Mouse (Mus musculus): ENCODE results near the gene Pcsk5. TPM values are rescaled to one million over a fixed set of nuclear protein-coding genes. Genes with fewer than 3 reads are reported as not detected.

The Pcsk5 gene
- polyA plus RNA-seq, 1 experiment from 2014 or later = 24.0 TPM

GRCm38 (mm10) chr19:17600347-17600746 lies 237.1 kb downstream of the Pcsk5 start:
- Histone ChIP-seq H3K36me3 (ENCODE audit: control insufficient read depth, insufficient read depth, low read length) (no peaks in the 10 kb centered on the region), H3K27ac (replicated peaks; ENCODE audit: low read depth, low read length) (no peak overlapping the region), H3K4me2 (ENCODE audit: low read depth, low read length) (no peak overlapping the region), H3K27me3 (replicated peaks; ENCODE audit: control insufficient read depth, insufficient read depth, low read length) (no peaks in the 10 kb centered on the region), H3K9ac (ENCODE audit: low read depth, low read length) (no peak overlapping the region), H3K9me3 (ENCODE audit: control insufficient read depth, low read length) (no peaks in the 10 kb centered on the region), H3K4me3 (ENCODE audit: low read depth, low read length) (no peak overlapping the region), H3K4me1 (ENCODE audit: control insufficient read depth, insufficient read depth, low read length) (no peaks in the 10 kb centered on the region)
- ATAC-seq (ENCODE audit: low read depth) (no peak), DNase-seq (ENCODE audit: low spot score) (no peak)
- WGBS = 61% methylated on average over 2 of the region's 2 CpGs

DNA sequence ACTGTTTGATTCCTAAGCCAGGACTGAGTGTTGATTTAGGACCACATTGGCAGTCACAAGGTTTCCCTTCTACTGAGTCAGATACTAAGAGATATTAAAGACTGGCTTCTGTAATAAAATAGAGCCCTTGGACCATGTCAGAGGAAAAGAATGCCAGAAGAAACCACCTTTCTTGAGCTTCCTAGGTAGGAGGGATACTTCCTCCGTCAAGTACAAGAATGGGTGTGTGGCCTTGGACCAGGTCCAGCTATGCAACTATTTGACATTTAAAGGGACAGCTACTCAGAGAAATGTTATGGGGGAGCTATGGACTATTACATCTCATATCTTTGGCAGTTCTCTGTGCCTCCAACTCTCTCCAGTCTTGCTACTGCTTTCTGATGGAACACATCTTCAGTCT lies 244.6 kb downstream of the Pcsk5 start:
- Histone ChIP-seq H3K9me3 (ENCODE audit: control insufficient read depth, low read length) (no peaks in the 10 kb centered on the region), H3K4me2 (ENCODE audit: low read depth, low read length) (no peak overlapping the region), H3K9ac (ENCODE audit: low read depth, low read length) (no peak overlapping the region), H3K36me3 (ENCODE audit: control insufficient read depth, insufficient read depth, low read length) (no peaks in the 10 kb centered on the region), H3K27me3 (replicated peaks; ENCODE audit: control insufficient read depth, insufficient read depth, low read length) (no peaks in the 10 kb centered on the region; the same call in 1 of the 2 replicates), H3K4me1 (ENCODE audit: control insufficient read depth, insufficient read depth, low read length) (peaks cover 28% of the 10 kb centered on the region), H3K27ac (replicated peaks; ENCODE audit: low read depth, low read length) (no peak overlapping the region), H3K4me3 (ENCODE audit: low read depth, low read length) (no peak overlapping the region)
- WGBS = 15% methylated on average over 1 of the region's 1 CpGs
- peak; percentile 41 for DNase-seq (ENCODE audit: low spot score)
- ATAC-seq (ENCODE audit: low read depth) = no peak

GRCm38 (mm10) chr19:17591335-17591734 lies 246.1 kb downstream of the Pcsk5 start:
- Histone ChIP-seq H3K4me1 (ENCODE audit: control insufficient read depth, insufficient read depth, low read length) (peaks cover 28% of the 10 kb centered on the region), H3K27ac (replicated peaks; ENCODE audit: low read depth, low read length) (peak overlapping the region; percentile 8; the same call in 1 of the 2 replicates), H3K4me2 (ENCODE audit: low read depth, low read length) (no peak overlapping the region), H3K4me3 (ENCODE audit: low read depth, low read length) (no peak overlapping the region), H3K9ac (ENCODE audit: low read depth, low read length) (no peak overlapping the region), H3K9me3 (ENCODE audit: control insufficient read depth, low read length) (no peaks in the 10 kb centered on the region), H3K36me3 (ENCODE audit: control insufficient read depth, insufficient read depth, low read length) (no peaks in the 10 kb centered on the region), H3K27me3 (replicated peaks; ENCODE audit: control insufficient read depth, insufficient read depth, low read length) (no peaks in the 10 kb centered on the region; the same call in 1 of the 2 replicates)
- WGBS = 14% methylated on average over 8 of the region's 8 CpGs
- DNase-seq (ENCODE audit: low spot score) = peak; percentile 82
- ATAC-seq (ENCODE audit: low read depth) = peak; percentile 88

DNA sequence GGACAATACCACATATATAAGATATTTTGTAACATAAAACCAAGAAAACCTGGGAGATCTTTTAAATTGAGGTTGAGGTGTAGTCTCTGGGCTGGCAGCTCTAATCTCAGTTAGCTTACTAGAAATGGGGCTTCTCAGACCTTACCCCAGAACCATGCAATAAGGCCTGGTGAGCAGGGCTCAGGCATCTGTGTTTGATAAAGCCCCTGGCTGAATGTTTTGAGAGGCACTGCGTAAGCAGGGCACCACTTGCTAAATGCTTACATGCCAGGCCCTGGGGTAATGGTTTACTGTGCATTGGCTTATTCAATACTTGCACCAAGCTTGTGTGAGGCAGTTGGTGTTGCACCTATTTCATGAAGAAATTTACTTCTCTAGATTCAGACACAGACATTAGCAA lies 247.1 kb downstream of the Pcsk5 start:
- peak; percentile 47; the same call in 1 of the 2 replicates for ATAC-seq (ENCODE audit: low read depth)
- peak; percentile 66 for DNase-seq (ENCODE audit: low spot score)
- Histone ChIP-seq H3K4me1 (ENCODE audit: control insufficient read depth, insufficient read depth, low read length) (peaks cover 28% of the 10 kb centered on the region), H3K27ac (replicated peaks; ENCODE audit: low read depth, low read length) (peak overlapping the region; percentile 19), H3K4me2 (ENCODE audit: low read depth, low read length) (no peak overlapping the region), H3K9me3 (ENCODE audit: control insufficient read depth, low read length) (no peaks in the 10 kb centered on the region), H3K36me3 (ENCODE audit: control insufficient read depth, insufficient read depth, low read length) (0 out of 2 replicates have a peak, but pooled peaks cover 9% of the 10 kb centered on the region), H3K9ac (ENCODE audit: low read depth, low read length) (no peak overlapping the region), H3K27me3 (replicated peaks; ENCODE audit: control insufficient read depth, insufficient read depth, low read length) (no peaks in the 10 kb centered on the region; the same call in 1 of the 2 replicates), H3K4me3 (ENCODE audit: low read depth, low read length) (no peak overlapping the region)
- WGBS = 32% methylated on average over 1 of the region's 1 CpGs

- H3K4me1 ChIP-seq (ENCODE audit: control insufficient read depth, insufficient read depth, low read length) = no peaks in the 10 kb centered on the region
- WGBS = 70% methylated on average over 4 of the region's 4 CpGs
- no peak overlapping the region for H3K27ac ChIP-seq (replicated peaks; ENCODE audit: low read depth, low read length)
- H3K4me3 ChIP-seq (ENCODE audit: low read depth, low read length) = no peak overlapping the region
- H3K27me3 ChIP-seq (replicated peaks; ENCODE audit: control insufficient read depth, insufficient read depth, low read length) = no peaks in the 10 kb centered on the region
- ATAC-seq (ENCODE audit: low read depth) = no peak
- H3K36me3 ChIP-seq (ENCODE audit: control insufficient read depth, insufficient read depth, low read length) = peaks cover under 1% of the 10 kb centered on the region
- H3K9me3 ChIP-seq (ENCODE audit: control insufficient read depth, low read length) = no peaks in the 10 kb centered on the region
- no peak overlapping the region for H3K4me2 ChIP-seq (ENCODE audit: low read depth, low read length)
- DNase-seq (ENCODE audit: low spot score) = no peak
- H3K9ac ChIP-seq (ENCODE audit: low read depth, low read length) = no peak overlapping the region
These were observed 260.0 kb downstream of the Pcsk5 start for GRCm38 (mm10) chr19:17577412-17577811.

DNA sequence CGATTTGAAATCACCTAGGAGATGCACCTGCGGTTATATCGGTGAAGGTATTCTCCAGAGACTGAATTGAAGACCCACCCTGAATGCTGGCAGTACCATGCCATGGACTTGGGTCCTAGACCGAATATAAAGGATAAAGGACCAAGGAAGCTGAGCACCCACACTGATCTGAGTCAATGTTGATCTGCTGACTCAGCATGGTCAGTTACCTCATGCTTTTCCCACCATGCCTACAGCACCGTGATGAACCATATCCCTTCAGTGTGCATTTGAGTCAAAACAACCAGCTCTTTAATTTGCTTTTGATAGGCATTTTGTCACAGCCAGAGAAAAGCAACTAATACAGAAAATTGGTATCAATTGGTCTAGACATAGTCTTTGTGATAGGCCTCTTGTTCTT lies 262.9 kb downstream of the Pcsk5 start:
- Histone ChIP-seq H3K4me3 (ENCODE audit: low read depth, low read length) (no peak overlapping the region), H3K27me3 (replicated peaks; ENCODE audit: control insufficient read depth, insufficient read depth, low read length) (no peaks in the 10 kb centered on the region), H3K4me1 (ENCODE audit: control insufficient read depth, insufficient read depth, low read length) (no peaks in the 10 kb centered on the region), H3K4me2 (ENCODE audit: low read depth, low read length) (no peak overlapping the region), H3K9me3 (ENCODE audit: control insufficient read depth, low read length) (no peaks in the 10 kb centered on the region), H3K27ac (replicated peaks; ENCODE audit: low read depth, low read length) (no peak overlapping the region), H3K36me3 (ENCODE audit: control insufficient read depth, insufficient read depth, low read length) (peaks cover 16% of the 10 kb centered on the region), H3K9ac (ENCODE audit: low read depth, low read length) (no peak overlapping the region)
- ATAC-seq (ENCODE audit: low read depth) = no peak
- 94% methylated on average over 5 of the region's 5 CpGs for WGBS
- no peak for DNase-seq (ENCODE audit: low spot score)

GRCm38 (mm10) chr19:17572315-17572714 lies 265.1 kb downstream of the Pcsk5 start:
- Histone ChIP-seq H3K4me3 (ENCODE audit: low read depth, low read length) (no peak overlapping the region), H3K27me3 (replicated peaks; ENCODE audit: control insufficient read depth, insufficient read depth, low read length) (no peaks in the 10 kb centered on the region), H3K27ac (replicated peaks; ENCODE audit: low read depth, low read length) (no peak overlapping the region), H3K4me1 (ENCODE audit: control insufficient read depth, insufficient read depth, low read length) (no peaks in the 10 kb centered on the region), H3K9me3 (ENCODE audit: control insufficient read depth, low read length) (no peaks in the 10 kb centered on the region), H3K4me2 (ENCODE audit: low read depth, low read length) (no peak overlapping the region), H3K9ac (ENCODE audit: low read depth, low read length) (no peak overlapping the region), H3K36me3 (ENCODE audit: control insufficient read depth, insufficient read depth, low read length) (peaks cover 16% of the 10 kb centered on the region)
- DNase-seq (ENCODE audit: low spot score) (no peak), ATAC-seq (ENCODE audit: low read depth) (no peak)
- 83% methylated on average over 8 of the region's 8 CpGs for WGBS

GRCm38 (mm10) chr19:17570936-17571335 lies 266.5 kb downstream of the Pcsk5 start:
- ATAC-seq (ENCODE audit: low read depth) = no peak
- WGBS = 84% methylated on average over 2 of the region's 2 CpGs

GRCm38 (mm10) chr19:17567264-17567663 lies 270.2 kb downstream of the Pcsk5 start:
- no peak for DNase-seq (ENCODE audit: low spot score)
- Histone ChIP-seq H3K27me3 (replicated peaks; ENCODE audit: control insufficient read depth, insufficient read depth, low read length) (no peaks in the 10 kb centered on the region), H3K9me3 (ENCODE audit: control insufficient read depth, low read length) (no peaks in the 10 kb centered on the region), H3K4me3 (ENCODE audit: low read depth, low read length) (no peak overlapping the region), H3K4me1 (ENCODE audit: control insufficient read depth, insufficient read depth, low read length) (no peaks in the 10 kb centered on the region), H3K4me2 (ENCODE audit: low read depth, low read length) (no peak overlapping the region), H3K9ac (ENCODE audit: low read depth, low read length) (no peak overlapping the region), H3K27ac (replicated peaks; ENCODE audit: low read depth, low read length) (no peak overlapping the region), H3K36me3 (ENCODE audit: control insufficient read depth, insufficient read depth, low read length) (peaks cover 27% of the 10 kb centered on the region; the same call in 1 of the 2 replicates)
- 68% methylated on average over 3 of the region's 3 CpGs for whole genome bisulfite sequencing
- ATAC-seq (ENCODE audit: low read depth) = no peak

More at GRCm38 (mm10) chr19:17570936-17571335, 266.5 kb downstream of the Pcsk5 start:
- no peak overlapping the region for H3K4me2 ChIP-seq (ENCODE audit: low read depth, low read length)
- no peak overlapping the region for H3K9ac ChIP-seq (ENCODE audit: low read depth, low read length)
- no peak overlapping the region for H3K4me3 ChIP-seq (ENCODE audit: low read depth, low read length)
- H3K9me3 ChIP-seq (ENCODE audit: control insufficient read depth, low read length) = no peaks in the 10 kb centered on the region
- no peaks in the 10 kb centered on the region for H3K4me1 ChIP-seq (ENCODE audit: control insufficient read depth, insufficient read depth, low read length)
- H3K27me3 ChIP-seq (replicated peaks; ENCODE audit: control insufficient read depth, insufficient read depth, low read length) = no peaks in the 10 kb centered on the region
- H3K36me3 ChIP-seq (ENCODE audit: control insufficient read depth, insufficient read depth, low read length) = peaks cover 16% of the 10 kb centered on the region
- H3K27ac ChIP-seq (replicated peaks; ENCODE audit: low read depth, low read length) = no peak overlapping the region
- no peak for DNase-seq (ENCODE audit: low spot score)
